Mouse (Mus musculus) cerebellum, postnatal 36 days (tissue): ENCODE results near the gene Qrich2.
"Not testable (repeated sequence)": the region's sequence is repeated elsewhere in the genome, so short reads cannot be mapped to it uniquely, and the experiment has no call there.

Source experiments
- DNase-seq, 2 experiments: peaks; one replicate each; pipeline ENCODE4 v3.0.0; 2021 to 2022; ENCODE audit warnings: mixed read lengths in 2 of 2

Gene Qrich2

DNA sequence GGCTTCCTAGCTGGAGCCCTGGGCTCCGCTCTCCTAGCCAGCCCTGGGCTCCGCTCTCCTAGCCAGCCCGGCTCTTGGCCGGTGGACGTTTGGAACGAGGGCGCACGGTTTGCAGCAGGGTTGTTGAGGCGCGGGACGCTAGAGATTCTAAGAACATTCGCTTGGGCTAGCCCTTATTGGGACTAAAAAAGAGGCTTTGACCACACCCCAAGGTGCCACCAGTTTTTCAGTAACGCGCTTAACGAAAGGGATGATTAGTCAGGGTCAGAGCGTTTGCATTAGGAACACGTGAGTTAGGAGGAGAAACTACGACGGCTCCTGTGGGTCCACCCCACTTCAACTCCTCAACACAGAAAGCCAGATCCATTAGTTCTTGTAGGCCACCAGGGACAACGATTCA, at the start of gene Qrich2:
Gene Qrich2 (minus strand): TSS at position 101 of the 400 bp plus-strand sequence.
- DNase-seq, result no peak

DNA sequence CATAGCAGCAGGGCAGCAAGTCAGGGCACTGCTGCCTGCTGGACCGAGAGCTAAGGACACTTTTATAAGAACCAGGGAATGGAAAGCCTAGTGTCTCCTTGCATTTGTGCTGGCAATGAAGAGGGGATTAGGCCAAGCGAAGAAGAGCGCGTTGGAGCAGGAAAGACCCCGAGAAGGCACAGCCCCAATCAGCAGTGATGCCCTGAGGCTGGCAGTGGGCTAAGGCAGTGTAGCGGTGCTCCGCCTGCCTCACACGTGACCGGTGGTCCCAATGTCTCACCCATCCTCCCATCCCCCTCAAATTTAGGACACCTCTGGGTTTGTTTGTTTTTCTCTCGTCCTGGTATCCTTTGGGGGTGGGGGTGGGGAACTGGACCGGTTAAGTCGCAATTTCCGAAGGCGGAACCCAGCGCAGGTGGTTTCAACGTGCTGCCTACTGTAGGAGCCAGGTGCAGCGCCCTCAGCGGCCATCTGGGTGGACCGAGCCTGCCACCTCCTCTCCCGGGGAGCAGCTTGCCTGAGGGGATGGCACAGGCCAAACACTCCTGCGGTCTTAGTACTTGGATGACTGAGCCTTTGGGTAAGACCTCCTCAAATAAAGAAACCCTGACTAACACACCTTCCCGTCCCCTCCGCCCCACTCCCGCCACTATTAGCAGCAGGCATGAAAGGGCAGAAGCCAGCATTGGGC, 49.4 kb upstream of the Qrich2 start:
- peak; percentile 69 to 80 for DNase-seq

DNA sequence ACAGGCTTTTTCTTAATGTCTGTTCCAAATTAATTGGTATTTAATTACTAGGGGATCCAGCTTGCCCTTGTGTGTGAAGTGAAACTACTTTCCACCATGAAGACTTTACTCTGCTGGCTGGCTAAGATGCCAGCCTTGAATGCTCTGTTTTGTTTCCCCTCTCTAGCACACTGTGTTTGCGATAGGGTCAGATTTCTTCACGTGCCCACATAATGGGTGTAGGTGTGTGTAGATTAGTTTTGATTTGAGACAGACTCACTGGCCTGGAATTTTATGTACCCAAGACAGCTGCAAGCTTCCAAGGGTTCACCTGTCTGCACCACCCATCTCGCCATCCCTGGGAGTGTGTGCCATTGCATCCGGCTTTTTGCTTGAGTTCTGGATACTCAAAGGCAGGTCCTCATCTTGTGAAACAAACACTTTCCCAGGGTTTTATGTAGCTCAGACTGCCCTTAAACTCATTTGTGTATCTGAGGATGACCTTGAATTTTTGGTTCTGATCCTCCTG, 47.5 kb upstream of the Qrich2 start:
- DNase-seq, result no peak

DNA sequence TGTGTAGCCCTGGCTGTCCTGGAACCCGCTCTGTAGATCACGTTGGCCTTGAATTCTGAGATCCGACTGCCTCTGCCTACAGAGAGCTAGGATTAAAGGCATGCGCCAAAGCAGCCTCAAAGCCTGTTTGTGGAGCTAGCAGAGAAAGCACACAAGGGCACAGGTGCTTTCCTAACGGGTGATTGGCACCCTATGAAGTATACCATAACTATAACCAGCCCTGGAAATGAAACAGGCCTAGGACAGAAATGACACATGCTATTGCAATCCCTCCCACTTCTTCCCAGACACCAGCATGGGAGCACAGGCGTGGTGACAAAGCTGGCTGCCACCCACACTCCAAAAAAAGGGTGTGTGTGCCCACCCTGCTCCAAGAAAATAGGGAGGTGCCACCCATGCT, 46.9 kb upstream of the Qrich2 start:
- DNase-seq, result no peak

DNA sequence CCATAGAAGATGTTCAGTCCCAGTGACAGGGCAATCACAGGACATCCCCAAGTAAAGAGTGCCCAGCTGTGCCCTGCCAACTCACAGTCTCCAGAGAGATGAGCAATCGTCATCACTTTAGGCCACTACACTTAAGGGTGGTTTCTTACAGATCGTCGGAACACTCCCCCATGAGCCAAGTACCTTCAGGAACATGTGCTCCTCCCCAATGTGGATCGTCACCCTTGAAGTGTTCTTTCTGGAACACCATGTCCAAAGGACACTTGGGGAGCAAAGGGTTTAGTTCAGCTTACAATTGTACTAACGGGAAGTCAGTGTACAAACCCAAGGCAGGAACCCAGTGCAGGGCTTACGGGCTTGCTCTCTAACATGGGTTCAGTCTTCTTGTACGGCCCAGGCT, 46.1 kb upstream of the Qrich2 start:
- DNase-seq, result no peak

DNA sequence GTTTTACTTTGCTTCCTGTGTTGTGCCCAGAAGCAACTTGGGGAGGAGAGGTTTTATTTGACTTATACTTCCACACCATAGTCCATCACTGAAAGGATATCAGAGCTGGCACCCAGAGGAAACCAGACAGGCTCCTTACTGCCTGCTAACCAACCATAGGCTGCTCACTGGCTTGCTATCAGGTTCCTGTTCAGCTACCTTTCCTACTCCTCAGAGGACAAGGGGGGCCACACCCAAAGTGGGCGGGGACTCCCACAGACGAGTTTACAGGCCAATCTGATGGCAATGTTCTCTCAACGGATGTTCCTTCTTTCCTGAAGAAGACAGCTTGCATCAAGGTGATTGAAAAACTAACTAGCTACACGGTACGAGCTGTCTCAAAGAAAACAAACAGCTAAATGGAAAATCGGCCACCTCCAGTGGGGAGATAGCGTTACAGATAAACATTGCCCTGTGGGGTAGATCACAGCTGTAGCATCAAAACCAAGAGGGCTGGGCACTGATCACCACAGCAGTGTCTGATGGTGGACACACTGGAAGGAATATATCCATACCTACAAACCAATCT, 45.3 kb upstream of the Qrich2 start:
- no peak for DNase-seq

DNA sequence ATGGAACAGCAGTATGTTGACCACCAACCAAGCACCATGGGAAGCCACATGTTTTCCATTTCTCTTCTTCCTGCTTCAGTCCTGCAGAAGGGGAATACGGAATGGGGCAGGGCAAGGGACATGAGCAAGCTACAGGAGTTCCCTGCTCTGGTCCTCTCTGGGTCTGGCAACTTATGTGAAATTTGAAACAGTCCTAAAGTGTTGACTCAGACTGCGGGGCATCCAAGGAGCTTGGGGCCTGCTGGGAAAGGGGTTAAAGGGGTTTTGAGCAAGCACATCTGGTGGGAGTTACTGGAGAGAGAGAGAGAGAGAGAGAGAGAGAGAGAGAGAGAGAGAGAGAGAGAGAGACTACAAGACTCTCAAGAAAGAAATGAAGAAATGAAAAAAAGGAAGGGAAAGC, 42.6 kb upstream of the Qrich2 start:
- no peak for DNase-seq

DNA sequence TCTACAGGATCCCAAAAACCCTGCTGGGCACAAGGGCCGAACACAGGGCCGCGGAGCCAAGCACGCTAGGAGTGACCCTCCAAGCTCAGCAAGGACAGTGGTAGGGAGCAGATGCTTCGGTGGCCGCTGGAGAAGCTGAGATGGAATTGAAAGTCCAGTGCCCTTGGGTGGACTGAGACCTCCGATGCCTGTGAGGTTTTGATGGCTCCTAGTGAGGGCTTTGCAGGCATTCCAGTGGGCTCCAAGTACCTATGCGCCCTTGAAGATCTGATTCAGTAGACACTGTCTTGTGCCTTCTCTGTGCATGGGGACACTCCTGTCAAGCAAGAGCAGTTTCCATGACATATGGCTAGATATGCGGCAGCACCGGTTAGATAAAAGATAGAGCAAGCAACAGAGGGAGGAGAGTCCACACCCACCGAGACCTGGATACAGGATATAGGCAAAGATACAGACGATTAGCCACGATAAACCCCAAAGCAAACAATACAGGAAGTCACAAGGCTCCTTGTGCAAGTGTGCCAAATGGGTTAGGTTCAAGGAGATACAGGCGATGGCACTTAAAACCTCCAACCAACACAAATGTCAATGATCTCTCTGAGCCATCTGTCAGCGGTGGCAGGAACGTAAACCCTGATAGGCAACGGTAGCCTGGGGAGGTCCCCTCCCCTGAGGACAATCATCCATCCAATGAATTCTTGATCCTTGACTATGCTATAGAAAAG, 40.3 kb upstream of the Qrich2 start:
- DNase-seq, result no peak

DNA sequence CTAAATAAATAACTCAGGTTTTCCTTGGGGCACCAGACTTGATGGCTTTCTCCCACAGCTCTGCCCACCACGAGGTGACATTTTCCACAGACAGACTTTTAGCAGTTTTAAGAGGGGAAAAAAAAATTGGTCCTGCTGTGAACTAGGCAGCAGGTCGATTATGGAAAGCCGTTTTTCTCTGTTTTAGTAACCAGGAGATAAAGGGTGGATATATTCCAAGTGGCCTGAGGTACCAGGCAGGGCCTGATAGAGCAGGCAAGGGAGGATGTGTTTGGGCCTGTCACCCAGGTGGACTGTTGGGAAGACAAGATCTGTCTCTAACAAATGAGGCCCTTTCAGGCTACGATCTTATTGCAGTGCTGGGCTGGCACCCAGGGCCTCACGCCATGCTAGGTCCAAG, 39.5 kb upstream of the Qrich2 start:
- DNase-seq, result no peak

DNA sequence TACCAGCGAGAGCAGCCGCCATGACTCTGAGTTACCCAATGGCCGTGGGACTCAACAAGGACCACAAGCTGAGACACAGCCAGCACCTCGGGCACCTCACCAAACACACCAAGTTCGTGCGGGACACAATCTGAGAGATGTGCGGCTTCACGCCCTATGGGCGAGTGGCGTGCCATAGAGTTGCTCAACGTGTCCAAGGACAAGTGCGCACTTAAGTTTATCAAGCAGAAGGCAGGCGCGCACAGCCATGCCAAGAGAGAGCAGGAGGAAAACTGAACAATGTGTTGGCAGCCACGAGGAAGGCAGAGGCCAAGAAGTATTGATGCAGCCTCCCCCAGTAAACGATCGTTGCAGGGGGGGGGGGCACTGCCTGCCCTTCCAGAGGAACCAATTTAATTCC, 38.5 kb upstream of the Qrich2 start:
- DNase-seq, result no peak

DNA sequence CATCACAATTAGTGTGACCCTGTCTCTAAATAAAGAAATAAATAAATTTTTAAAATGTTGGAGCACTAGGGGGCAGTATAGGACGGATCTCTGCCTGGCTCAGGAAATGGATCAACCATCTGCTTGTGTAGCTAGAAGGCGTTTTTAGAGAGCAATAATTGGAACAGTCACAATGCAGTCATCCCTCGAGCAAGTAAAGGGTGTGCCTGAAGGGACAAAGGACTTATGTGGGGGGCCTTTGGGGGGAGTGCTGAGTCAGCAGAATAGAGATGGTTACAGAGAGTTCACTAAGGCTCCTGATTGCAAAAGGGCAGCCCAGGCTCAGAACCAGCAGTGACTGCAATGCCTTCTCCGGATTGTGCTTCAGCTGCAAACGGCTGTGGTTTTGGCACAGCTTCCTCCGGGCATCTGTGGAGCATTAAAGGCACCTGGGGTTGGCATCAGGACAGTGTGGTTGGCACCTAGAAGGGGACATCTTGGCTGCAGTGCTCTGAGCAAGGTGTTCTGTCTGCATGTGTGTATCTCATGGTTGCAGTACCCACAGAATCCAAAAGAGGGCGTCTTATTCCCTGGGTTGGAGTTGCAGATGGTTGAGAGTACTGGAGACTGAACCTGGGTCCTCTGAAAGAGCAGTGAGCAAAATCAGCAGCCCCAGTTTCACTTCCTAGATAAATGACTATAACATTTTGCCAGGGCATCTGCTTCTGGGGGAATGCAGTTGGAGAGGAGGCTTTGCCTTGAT, 35.1 kb upstream of the Qrich2 start:
- DNase-seq, result peak; percentile 36 to 59

DNA sequence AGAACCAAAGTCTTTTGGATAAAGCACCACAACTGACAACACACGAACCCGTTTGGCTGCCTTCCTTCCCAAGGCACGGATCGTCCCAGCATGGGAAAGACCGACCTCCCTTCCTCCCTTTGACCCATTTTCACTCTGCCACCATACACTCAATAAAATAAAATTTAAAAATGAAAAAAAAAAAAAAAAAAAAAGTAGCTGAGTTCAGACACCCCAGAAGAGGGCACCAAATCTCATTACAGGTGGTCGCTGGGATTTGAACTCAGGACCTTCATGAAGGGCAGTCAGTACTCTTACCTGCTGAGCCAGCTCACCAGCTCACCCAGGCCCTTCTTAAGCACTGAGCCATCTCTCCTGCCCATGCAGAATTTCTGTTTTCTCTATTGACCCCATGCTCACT, 33.0 kb upstream of the Qrich2 start:
- no peak for DNase-seq

DNA sequence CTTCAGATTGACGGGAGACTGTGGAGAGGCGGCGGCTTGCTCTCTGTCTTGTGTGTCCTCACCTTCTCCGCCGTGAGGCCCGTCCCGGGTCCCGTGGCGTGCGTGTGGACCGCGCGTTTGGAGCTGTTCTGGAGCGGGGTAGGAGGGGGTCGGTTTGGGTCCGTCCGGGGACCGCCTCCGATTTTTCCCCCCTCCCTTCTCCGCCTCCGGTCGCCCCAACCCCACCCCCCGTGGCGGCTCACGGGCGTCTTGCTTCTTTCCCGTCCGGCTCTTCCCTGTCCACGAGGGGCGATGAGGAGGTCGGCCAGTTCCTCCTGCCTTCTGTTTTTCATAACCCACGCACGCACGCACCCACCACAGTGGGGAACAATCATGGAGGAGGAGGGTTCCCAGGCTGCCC, 32.6 kb upstream of the Qrich2 start:
- no peak for DNase-seq

DNA sequence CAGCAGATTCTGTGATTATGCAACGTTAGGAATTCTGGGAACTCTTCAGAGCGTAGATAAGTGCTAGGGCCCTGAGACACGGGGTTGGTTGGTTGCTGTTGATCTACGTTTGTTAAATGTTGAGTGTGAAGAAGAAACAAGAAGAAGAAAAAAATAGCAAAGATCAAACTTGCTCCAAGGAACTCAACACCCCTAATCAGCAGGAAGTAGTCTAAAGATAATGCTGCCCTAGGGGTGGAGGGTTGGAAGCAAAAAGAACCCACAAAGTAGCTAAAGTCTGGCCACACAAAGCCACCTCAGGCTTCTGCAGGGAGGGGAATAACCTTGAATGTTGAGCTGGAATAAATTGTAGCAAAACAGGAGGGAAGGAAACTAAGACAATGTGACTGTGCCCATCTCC, 31.3 kb upstream of the Qrich2 start:
- DNase-seq, result no peak

DNA sequence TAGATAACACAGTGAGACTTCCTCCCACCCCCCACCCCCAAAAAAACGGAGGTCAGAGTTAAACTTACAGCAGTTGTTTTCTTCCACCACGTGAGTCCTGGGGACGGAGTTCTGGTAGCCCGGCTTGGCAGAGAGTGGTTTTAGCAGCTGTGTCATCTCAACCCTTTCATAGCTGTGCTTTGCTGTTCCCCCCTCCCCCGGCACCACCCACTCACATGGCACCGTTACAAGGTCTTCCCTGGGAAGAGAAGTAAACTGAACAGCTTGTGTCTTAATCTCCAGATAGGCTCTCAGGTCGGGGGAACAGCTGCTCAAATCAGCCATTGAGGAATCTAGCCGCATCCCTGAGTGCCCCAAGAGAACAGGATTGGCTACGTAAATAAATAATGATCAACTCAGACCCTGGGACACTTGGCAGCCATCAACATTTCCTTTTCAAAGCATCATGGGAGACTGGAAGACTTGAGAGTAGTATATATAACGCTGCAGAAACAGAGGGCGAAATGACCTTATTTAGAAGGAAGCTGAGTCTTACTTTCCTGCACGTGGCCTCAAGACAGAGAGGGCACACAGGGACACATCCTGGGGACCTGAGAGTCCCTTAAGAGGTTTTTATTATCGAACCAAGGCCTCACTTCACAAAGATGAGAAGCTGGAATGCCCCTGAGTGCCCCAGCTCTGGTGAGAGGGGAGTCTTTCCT, 28.6 kb upstream of the Qrich2 start:
- no peak for DNase-seq

DNA sequence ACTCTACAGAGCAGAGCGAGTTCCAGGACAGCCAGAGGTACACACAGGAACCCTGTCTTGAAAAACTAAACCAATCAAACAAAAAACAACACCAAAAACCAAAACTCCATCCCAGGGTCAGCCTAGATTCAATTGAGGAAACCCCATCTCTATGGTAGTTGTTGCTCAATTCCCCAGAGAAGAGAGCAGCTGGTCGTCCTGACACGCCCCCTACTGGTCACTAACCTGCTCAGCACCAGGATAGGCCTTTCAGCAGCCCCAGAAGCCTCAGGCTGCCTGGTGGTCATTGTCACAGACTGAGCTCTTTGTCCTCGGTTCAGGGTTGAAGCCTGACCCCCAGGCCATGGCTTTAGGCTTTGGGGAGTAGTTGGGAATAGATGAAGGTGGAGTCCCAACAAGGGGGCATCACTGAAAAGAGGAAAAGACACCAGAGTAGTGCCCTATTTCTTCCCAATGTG, 27.8 kb upstream of the Qrich2 start, which contains the start of gene Prpsap1:
Gene Prpsap1 (minus strand): TSS at position 408 of the 458 bp plus-strand sequence.
- DNase-seq, result peak in 1 of 2 experiments; percentile 38

DNA sequence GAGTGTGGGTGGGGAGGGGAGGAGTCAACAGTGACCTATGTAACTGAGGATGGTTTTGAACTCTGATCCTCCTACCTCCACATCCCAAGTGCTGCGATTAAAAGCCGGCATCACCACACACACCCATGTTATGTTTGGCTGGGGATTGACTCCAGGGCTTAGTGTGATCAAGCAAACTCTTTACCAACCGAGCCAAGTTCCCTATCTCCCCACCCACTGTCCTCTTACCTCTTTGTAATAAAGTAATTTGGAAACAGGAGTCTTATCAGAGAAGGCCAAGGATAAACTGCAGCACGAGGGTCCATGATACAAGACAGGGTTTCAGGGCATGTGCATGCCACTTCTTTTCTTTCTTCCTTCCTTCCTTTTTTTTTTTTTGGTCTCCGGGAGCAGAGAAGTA, 27.1 kb upstream of the Qrich2 start:
- DNase-seq, result no peak

DNA sequence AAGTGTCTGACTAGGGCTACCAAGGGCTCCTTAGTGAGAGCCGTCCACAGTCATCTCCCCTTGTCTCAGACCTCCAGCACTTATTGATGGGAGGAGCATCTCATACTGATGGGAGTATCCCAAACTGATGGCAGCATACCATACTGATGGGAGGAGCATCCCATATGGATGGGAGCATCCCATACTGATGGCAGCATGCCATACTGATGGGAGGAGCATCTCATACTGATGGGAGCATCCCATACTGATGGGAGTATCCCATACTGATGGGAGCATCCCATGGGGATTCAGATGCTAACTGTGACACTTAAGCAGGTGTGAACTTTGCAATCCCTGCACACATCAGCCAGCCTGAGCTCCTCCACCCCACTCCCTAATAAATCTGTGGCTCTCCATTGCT, 26.5 kb upstream of the Qrich2 start:
- DNase-seq, result not testable (repeated sequence)

DNA sequence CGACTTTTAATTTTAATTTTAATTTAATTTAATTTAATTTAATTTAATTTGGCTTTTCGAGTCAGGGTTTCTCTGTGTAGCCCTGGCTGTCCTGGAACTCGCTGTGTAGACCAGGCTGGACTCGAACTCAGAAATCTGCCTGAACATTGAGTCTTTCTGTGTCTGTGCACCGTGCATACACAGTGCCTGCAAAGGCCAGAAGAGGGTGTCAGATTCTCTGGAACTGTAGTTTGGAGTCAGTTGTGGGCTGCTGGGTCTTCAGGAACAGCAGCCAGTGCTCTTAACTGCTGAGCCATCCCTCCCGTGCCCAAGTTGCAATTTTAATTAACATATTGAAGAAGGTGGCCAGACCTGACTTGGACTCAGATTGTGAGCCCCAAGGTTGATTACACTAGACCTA, 25.3 kb upstream of the Qrich2 start:
- DNase-seq, result no peak

DNA sequence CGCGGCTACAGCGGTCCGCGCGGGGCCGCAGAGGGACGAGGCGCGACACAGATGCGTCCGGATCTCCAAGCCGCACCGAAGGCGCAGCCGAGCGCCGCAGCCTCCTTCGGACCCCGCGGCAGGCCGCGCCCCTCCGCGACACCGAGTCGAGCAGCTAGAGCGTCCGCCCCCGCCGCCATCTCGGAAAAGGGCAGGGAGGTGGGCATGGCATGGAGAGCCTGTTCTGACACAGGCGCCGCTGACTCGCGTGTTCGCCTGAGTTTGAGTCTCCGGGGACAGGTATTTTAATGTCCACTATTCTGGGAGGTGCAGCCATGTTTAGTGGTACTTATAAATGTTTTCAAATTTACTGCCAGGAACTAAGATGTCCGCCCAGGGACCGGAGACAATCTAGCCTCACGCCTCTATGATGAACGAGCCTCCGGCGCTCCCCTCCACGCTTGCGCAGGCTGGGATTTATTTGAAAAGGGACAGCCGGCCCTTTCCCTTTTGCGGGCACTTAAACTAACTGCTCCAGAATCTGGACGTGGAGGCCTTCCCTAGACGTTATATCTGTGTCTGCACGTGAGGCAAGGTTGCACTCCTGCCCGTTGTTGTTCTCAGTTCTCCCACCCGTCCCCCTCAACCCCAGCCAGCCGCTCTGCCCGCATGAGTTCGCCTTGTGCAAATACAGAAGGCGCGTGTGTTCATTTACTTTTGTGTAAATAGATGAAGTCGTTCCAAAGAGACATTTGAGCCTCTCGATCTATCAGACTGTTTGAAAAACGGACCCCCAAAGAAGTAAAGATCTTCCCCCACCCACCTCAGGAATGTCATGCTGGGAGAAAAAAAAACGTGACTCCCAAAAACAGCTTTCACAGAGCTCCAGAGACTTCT, 24.4 kb upstream of the Qrich2 start:
- peak; percentile 85 to 86 for DNase-seq

DNA sequence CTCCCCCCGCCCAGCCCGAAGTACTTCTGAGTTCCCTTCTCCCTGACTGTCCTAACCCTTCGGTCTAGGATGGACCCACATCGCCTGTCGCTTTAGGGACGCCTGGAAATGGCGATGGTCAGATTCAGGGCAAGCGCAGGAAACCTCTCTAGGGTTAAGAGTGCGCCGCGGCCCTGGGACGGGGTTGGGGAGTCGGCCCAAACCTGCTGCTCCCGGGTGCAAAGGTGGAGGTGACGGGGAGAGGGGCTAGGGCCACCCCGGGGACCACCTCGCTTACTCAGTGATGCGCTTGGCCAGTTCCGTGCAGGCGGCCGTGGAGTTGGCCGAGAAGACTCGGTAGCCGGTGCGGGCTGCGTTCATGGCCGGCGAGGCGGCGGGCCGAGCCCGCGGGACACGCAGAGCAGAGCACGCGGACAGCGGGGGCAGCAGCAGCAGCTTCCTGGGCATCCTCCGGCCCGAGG, 23.8 kb upstream of the Qrich2 start:
- DNase-seq, result no peak
